Mouse (Mus musculus): ENCODE results near the gene Rgs1. TPM values are rescaled to one million over a fixed set of nuclear protein-coding genes. Genes with fewer than 3 reads are reported as not detected.

Rgs1 gene
- polyA plus RNA-seq, 1 experiment from 2014 or later: not detected

Other genes starting within 250 kb of the Rgs1 start
- 108 and 111 TPM in 2 replicates for gene Rgs2, start 245.1 kb downstream of the Rgs1 start, polyA plus RNA-seq (2016; fragmentation: Nextera tagmentation; extraction: Ambion mirVana)
- gene Rgs13, start 71.9 kb downstream of the Rgs1 start, polyA plus RNA-seq (2016; fragmentation: Nextera tagmentation; extraction: Ambion mirVana): 2.3 and 6.2 TPM in 2 replicates

All from midbrain, embryonic 12.5 days (tissue).